Mouse (Mus musculus) midbrain, embryonic 10.5 days (tissue): Measurements from ENCODE around the gene Grhl3. TPM values are rescaled to one million over a fixed set of nuclear protein-coding genes. Genes with fewer than 3 reads are reported as not detected.

Source experiments
- DNase-seq: peaks from one replicate; pipeline ENCODE4 v3.0.0-alpha.2; 2017; ENCODE audit warnings: low spot score
- H3K27ac ChIP-seq: fragments of 300-500 bp; sonication (generic); replicated peaks from 2 replicates; pipeline ENCODE4 v1.5.1; 2016; ENCODE audit warnings: mild to moderate bottlenecking
- H3K27me3 ChIP-seq: fragments of 300-500 bp; sonication (generic); 2 replicates; pipeline ENCODE4 v1.6.1; 2016; ENCODE audit warnings: low read depth, mild to moderate bottlenecking; ENCODE audit not compliant: poor library complexity, severe bottlenecking
- H3K36me3 ChIP-seq: fragments of 300-500 bp; sonication (generic); 2 replicates; pipeline ENCODE4 v1.6.1; 2016; ENCODE audit warnings: mild to moderate bottlenecking, moderate library complexity
- H3K4me1 ChIP-seq: fragments of 300-500 bp; sonication (generic); 2 replicates; pipeline ENCODE4 v1.6.1; 2016
- H3K4me3 ChIP-seq: fragments of 300-500 bp; sonication (generic); 2 replicates; pipeline ENCODE4 v1.5.1; 2016; ENCODE audit warnings: mild to moderate bottlenecking, moderate library complexity
- H3K9me3 ChIP-seq: fragments of 300-500 bp; sonication (generic); replicated peaks from 2 replicates; pipeline ENCODE4 v1.6.1; 2016; ENCODE audit warnings: mild to moderate bottlenecking
- WGBS: fragments of 180-500 bp; shearing (Covaris S2); methylation state at CpG from one replicate; pipeline ENCODE4 v1.1.7; 2016; 5-methylcytosine and 5-hydroxymethylcytosine counted together
- polyA plus RNA-seq: library from polyadenylated mRNA; unstranded; fragments of >200 nt; fragmentation: Nextera tagmentation; extraction: Ambion mirVana; gene quantifications from 2 replicates; pipeline ENCODE4 v1.2.1, GENCODE M21; 2016

Gene Grhl3
- polyA plus RNA-seq, 1 experiment from 2014 or later: 1.3 TPM

DNA sequence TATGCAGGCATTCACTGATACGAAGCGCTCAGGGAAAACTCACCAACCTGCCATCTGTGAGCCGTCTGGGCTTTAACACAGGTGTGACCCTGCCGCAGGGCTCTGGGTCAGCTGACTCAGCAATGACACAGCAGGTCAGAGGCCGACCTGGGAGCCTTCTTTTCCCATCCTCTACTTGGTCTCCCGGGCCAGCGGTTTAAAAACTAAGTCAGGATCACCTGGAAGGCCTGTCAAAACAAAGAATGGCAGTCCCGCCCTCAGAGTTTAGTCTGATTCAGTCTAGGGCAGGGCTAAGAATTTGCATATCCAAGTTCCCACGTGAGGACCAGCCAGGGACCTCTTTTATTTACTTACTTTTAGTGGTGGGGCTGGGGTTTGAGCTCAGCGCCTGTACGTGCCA lies 4.2 kb downstream of the Grhl3 start:
- H3K27ac ChIP-seq: no peak overlapping the region
- peaks cover 72% of the 10 kb centered on the region for H3K4me1 ChIP-seq
- H3K27me3 ChIP-seq: peaks cover 97% of the 10 kb centered on the region
- DNase-seq: no peak
- no peaks in the 10 kb centered on the region for H3K9me3 ChIP-seq
- H3K4me3 ChIP-seq: no peak overlapping the region
- H3K36me3 ChIP-seq: no peaks in the 10 kb centered on the region
- 14% methylated on average over 11 of the region's 11 CpGs for WGBS

DNA sequence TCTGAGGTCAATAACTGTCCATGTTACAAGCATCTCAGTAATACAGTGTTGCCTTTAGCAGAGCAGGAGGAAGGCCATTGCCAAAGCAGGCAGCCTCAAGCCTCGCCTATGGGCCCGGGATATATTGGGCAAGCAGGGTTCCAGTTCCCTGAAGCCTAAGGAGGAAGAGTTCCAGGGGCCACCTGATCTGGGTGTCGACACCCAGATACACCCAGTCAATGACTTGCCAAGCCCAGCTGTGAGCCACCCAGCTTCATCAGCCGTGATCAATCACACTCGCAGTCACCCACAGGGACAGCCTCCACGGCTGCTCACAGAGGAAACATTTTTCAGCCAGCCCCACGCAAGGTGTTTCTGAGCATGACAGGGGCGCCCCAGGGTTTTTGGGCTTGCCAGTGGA lies 5.9 kb downstream of the Grhl3 start:
- H3K4me3 ChIP-seq: no peak overlapping the region
- no peak overlapping the region for H3K27ac ChIP-seq
- no peak for DNase-seq
- H3K27me3 ChIP-seq: peaks cover 92% of the 10 kb centered on the region
- peaks cover 58% of the 10 kb centered on the region for H3K4me1 ChIP-seq
- H3K9me3 ChIP-seq: no peaks in the 10 kb centered on the region
- WGBS: 85% methylated on average over 8 of the region's 8 CpGs
- no peaks in the 10 kb centered on the region for H3K36me3 ChIP-seq

DNA sequence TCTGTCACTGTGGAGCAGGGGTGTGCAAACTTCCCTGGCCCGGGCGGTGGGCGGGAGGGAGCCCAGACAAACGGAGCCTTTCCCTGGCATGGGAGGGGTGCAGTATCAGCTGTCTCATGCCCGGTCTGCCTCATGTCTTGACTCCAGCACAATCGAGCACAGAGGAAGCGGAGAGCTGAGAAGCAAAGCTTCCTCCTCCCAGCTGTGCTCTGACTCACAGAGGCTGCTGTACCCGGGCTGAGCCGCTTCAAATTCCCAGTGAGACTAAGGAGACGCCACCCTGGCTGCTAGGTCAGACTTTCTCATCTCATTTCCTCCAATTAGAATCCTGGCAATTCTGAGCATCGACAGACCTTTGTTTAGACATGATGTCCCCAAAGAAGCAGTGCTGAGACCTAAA lies 6.4 kb downstream of the Grhl3 start:
- Histone ChIP-seq H3K27me3 (peaks cover 87% of the 10 kb centered on the region), H3K36me3 (no peaks in the 10 kb centered on the region), H3K4me1 (peaks cover 55% of the 10 kb centered on the region), H3K9me3 (no peaks in the 10 kb centered on the region), H3K4me3 (no peak overlapping the region), H3K27ac (no peak overlapping the region)
- no peak for DNase-seq
- WGBS: 55% methylated on average over 11 of the region's 11 CpGs

DNA sequence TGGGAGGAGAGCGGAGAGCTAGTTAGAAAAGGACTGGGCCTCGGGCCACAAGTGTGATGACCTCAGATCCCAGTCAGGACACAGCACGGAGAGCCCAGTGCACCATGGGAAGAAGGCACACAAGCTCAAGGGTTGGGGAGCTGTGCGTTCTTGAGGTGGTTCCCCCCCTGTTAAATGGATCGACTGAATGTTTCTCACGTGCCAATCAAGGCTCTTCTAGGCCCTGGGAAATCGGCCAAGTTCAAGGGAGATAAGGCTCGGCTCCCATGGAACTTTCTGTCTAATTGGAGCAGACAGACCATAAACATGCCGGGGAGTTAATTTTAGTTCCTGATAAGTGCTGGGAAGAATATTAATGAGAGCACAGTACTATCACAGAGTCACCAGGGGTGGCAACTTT lies 8.0 kb downstream of the Grhl3 start:
- Histone ChIP-seq H3K27me3 (peaks cover 71% of the 10 kb centered on the region), H3K4me3 (no peak overlapping the region), H3K4me1 (peaks cover 42% of the 10 kb centered on the region), H3K36me3 (no peaks in the 10 kb centered on the region), H3K9me3 (no peaks in the 10 kb centered on the region), H3K27ac (no peak overlapping the region)
- 85% methylated on average over 9 of the region's 9 CpGs for WGBS
- no peak for DNase-seq

DNA sequence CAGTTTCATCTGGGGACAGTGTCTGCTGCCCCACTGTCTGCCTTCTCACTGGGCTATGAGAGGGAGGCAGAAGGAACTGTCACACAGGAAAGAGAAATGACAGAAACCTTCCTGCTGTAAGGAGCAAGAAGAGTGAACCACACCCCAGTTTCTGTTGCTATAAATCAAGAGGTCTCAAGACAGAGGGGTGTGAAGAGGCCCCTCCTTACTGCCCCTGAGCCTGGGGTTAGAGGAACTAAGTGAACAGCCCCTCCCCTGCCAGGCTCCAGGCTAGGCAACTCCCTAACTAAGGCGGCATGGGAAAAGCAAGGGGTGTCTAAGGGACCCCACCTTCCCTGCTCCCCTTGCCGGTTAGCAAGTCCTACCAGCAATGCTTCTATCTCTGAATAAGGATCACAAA lies 9.6 kb downstream of the Grhl3 start:
- H3K4me3 ChIP-seq: no peak overlapping the region
- H3K27me3 ChIP-seq: peaks cover 56% of the 10 kb centered on the region
- no peak overlapping the region for H3K27ac ChIP-seq
- WGBS: 58% methylated on average over 2 of the region's 2 CpGs
- H3K36me3 ChIP-seq: no peaks in the 10 kb centered on the region
- DNase-seq: no peak
- H3K4me1 ChIP-seq: peaks cover 26% of the 10 kb centered on the region
- H3K9me3 ChIP-seq: no peaks in the 10 kb centered on the region

DNA sequence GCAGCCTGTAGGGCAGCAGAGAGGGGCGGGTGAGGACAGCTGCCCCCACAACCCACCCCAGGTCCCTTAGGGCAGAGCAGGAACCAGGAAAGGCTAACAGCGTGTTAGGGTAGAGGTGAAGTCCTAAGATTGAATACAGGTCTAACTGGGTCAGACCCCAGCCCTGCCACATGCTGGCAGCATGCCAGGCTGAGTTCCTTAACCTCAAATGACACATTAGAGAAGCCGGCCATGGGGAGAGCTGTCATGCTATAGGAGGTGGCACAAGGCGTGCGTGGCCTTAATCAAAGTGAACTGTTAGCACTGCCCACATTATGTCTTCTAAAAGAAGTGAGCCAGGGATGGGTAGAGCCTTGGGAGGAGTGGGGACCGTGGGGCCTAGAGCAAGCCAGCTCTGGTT lies 24.1 kb downstream of the Grhl3 start:
- H3K27ac ChIP-seq: peak overlapping the region; percentile 46
- no peaks in the 10 kb centered on the region for H3K9me3 ChIP-seq
- no peaks in the 10 kb centered on the region for H3K36me3 ChIP-seq
- 83% methylated on average over 6 of the region's 6 CpGs for WGBS
- H3K27me3 ChIP-seq: peaks cover 89% of the 10 kb centered on the region
- H3K4me3 ChIP-seq: no peak overlapping the region
- H3K4me1 ChIP-seq: peaks cover 86% of the 10 kb centered on the region
- no peak for DNase-seq

DNA sequence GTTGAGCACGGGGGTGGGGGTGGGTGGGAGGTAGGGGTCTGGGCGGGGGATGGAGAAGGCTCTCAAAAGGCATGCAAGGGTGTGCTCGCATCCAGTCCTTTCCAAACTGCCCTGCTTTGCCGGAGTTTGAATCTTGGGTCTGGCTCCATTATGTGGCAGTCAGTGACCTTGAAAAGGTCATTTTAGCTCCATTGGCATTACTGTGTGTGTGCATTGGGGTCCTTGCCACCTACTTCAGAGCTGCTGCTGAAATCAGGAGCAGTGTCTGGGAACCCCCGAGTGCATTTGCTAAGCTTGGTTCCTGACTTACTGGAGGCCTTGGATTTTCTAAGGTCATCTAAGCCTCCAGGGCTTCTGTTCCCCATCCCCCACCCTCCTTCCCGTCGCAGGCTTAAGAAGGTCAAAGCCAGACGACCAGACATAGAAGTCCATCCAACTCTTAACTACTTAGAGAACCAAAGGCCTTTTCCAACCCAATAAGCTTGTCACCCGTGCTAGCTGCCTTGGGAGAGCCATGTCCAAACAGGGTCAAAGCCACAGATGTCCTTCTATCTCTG lies 24.8 kb downstream of the Grhl3 start:
- Histone ChIP-seq H3K27ac (peak overlapping the region; percentile 62; the same call in 1 of the 2 replicates), H3K4me3 (no peak overlapping the region), H3K36me3 (no peaks in the 10 kb centered on the region), H3K4me1 (peaks cover 79% of the 10 kb centered on the region), H3K9me3 (no peaks in the 10 kb centered on the region), H3K27me3 (peaks cover 94% of the 10 kb centered on the region)
- no peak for DNase-seq
- WGBS: 33% methylated on average over 9 of the region's 9 CpGs

DNA sequence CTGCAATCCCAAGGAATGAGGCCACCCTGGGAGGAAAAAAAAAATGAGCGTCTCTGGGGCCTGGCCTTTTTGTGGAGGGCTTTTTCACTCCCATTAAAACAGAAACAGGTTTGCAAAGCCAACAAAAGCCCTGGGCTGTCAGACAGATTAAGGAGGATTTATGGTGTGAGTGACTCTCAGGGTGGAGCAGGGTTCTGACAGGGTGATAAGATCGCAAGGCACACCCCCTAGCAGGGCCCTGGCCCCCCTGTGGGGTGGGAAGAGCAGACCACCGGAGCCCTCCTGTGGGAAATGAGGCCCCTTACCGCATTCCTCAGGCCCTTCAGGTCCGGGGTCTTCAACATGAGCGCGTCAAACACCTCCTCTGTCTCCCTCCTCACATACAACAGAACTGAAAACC lies 25.3 kb downstream of the Grhl3 start:
- H3K9me3 ChIP-seq: no peaks in the 10 kb centered on the region
- H3K4me1 ChIP-seq: peaks cover 74% of the 10 kb centered on the region
- WGBS: 21% methylated on average over 7 of the region's 7 CpGs
- H3K27me3 ChIP-seq: peaks cover 95% of the 10 kb centered on the region
- peak overlapping the region; percentile 62 for H3K27ac ChIP-seq
- no peak overlapping the region for H3K4me3 ChIP-seq
- DNase-seq: no peak
- H3K36me3 ChIP-seq: no peaks in the 10 kb centered on the region

DNA sequence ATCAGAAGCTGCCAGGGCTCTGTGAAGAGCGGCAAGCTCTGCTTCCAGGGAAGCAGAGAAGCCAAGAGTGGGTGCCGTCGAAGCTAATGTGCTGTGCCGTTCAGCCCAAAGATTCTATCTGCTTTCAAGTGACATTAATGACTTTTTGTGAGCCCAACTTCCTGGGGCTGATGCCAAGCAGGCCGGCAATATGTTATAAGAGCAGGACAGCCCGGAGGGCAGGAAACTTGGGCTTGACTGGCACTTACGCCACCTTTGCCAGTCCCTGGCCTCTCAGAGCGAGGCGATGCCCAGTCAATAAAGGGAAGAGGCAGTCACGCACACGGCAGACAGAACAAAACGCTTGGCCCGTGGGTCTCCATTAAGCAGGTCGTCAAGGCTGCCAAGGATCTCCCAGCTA lies 25.9 kb downstream of the Grhl3 start:
- Histone ChIP-seq H3K27me3 (peaks cover 99% of the 10 kb centered on the region), H3K27ac (peak overlapping the region; percentile 62), H3K9me3 (no peaks in the 10 kb centered on the region), H3K36me3 (no peaks in the 10 kb centered on the region), H3K4me3 (no peak overlapping the region), H3K4me1 (peaks cover 68% of the 10 kb centered on the region)
- DNase-seq: no peak
- WGBS: 71% methylated on average over 14 of the region's 14 CpGs

DNA sequence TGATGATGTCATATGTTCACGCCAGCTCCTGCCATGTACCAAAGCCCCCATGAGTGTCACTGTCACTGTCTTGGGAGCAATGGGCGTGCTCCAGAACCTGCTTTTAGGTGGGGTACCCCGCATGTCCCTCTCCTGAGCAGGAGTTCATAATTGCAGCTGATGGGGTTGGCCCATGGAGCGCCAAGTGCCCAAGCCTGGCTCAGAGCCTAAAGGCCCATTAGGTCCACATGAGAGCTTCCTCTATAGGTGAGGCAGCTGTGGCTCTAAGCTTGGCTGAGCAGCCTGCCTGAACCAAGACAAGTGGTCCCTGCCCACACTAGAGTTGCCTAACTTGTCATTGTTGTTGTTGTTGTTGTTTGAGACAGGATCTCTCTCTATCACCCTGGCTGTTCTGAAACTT lies 26.6 kb downstream of the Grhl3 start:
- H3K9me3 ChIP-seq: no peaks in the 10 kb centered on the region
- no peak overlapping the region for H3K4me3 ChIP-seq
- peaks cover 61% of the 10 kb centered on the region for H3K4me1 ChIP-seq
- peaks cover 93% of the 10 kb centered on the region for H3K27me3 ChIP-seq
- no peak for DNase-seq
- H3K27ac ChIP-seq: no peak overlapping the region
- H3K36me3 ChIP-seq: no peaks in the 10 kb centered on the region
- WGBS: 87% methylated on average over 4 of the region's 4 CpGs

DNA sequence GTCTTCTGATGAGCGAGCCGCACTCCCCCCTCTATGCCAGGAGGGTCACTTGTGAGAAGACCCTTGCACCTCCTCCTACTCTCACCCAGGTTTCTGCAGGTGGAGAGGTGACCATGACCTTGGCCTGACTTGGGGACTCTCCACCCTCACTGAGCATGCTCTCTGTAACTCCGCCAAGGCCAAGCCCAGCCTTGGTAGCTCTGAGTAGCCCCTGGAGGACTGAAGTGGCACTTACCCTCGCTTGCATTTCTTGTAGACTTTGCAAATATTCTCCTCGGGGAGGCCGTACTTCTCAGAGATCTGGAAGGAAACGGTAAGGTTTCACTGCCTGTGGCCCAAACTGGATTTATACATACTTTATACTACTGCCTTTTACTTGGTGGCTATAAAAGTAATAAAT lies 27.4 kb downstream of the Grhl3 start:
- H3K27ac ChIP-seq: no peak overlapping the region
- H3K4me1 ChIP-seq: peaks cover 54% of the 10 kb centered on the region
- H3K27me3 ChIP-seq: peaks cover 85% of the 10 kb centered on the region
- WGBS: 80% methylated on average over 7 of the region's 7 CpGs
- H3K4me3 ChIP-seq: no peak overlapping the region
- DNase-seq: no peak
- no peaks in the 10 kb centered on the region for H3K36me3 ChIP-seq
- no peaks in the 10 kb centered on the region for H3K9me3 ChIP-seq

DNA sequence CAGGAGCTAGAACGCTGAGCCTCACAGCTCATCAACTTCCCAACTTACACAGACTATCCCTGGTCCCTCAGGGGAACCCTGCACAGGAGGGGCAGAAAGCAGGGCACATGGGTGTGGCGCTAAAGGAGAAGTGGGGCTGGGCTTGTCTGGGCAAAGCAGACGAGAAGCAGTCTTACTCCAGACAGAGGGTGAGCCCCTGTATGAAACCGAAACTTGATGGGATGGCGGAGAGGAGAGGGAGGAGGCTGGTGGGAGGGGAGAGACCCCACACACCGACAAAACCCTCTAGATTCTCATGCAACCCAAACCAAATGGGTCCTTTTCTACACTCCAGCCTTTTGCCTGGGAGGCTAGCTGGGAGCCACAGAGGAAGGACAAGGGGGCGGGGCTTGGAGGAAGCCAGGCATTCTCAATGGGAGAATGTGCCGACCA lies 28.3 kb downstream of the Grhl3 start:
- Histone ChIP-seq H3K4me3 (peak overlapping the region; percentile 24), H3K4me1 (peaks cover 46% of the 10 kb centered on the region), H3K27ac (peak overlapping the region; percentile 47), H3K9me3 (no peaks in the 10 kb centered on the region), H3K27me3 (peaks cover 76% of the 10 kb centered on the region), H3K36me3 (no peaks in the 10 kb centered on the region)
- DNase-seq: no peak
- WGBS: 22% methylated on average over 8 of the region's 8 CpGs

DNA sequence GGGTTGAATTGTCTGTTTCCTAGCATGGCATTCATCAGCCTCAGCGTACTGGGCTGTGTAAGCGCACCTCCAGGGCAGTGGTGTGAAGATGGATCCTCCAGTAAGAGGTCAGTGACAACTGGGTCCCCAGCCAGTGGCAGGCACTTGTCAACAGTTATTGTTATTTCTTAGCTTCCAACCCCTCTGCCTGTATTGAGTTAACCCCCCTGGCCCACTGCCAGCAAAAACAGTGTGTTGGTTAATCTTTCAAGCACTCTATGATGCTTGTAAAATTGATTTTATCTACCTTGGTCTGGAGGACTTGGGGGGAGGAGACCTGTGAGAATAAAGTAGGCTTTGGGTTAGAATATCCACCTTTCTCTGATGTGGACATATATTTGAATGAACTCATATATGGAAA lies 29.1 kb downstream of the Grhl3 start:
- peaks cover 68% of the 10 kb centered on the region for H3K27me3 ChIP-seq
- H3K4me1 ChIP-seq: peaks cover 40% of the 10 kb centered on the region
- no peak overlapping the region for H3K4me3 ChIP-seq
- no peaks in the 10 kb centered on the region for H3K9me3 ChIP-seq
- no peak overlapping the region for H3K27ac ChIP-seq
- no peaks in the 10 kb centered on the region for H3K36me3 ChIP-seq
- DNase-seq: no peak
- WGBS: 95% methylated on average over 2 of the region's 2 CpGs

DNA sequence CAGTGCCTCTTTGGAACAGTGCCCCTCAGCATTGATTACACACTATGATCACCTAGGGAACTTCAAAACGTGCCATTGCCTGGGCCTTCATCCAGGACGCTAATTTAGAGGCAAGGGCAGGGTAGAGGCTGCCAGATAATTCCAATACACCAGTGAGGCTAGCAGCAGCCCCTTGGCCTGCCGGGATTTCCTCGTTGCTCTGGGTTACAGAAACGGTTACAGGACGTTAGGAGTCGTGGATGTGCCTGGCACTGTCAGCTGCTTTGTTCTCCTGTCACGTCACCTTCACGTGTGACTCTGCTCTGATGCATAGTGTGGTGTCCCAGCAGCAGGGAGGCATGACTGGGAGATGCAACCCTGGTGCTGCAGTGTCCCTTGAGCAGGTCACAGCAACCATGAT lies 33.4 kb downstream of the Grhl3 start:
- no peak overlapping the region for H3K4me3 ChIP-seq
- no peaks in the 10 kb centered on the region for H3K9me3 ChIP-seq
- WGBS: 85% methylated on average over 9 of the region's 9 CpGs
- no peaks in the 10 kb centered on the region for H3K36me3 ChIP-seq
- DNase-seq: no peak
- H3K27ac ChIP-seq: no peak overlapping the region
- H3K4me1 ChIP-seq: peaks cover 7% of the 10 kb centered on the region
- H3K27me3 ChIP-seq: peaks cover 25% of the 10 kb centered on the region
